Mouse (Mus musculus) limb, embryonic 15.5 days (tissue): ENCODE measurements around the gene Parp4. TPM values are rescaled to one million over a fixed set of nuclear protein-coding genes. Genes with fewer than 3 reads are reported as not detected.

Source experiments
- ATAC-seq: fragments of 200-750 bp; cut with Nextera tagmentation; 2 replicates; pipeline ENCODE4 v1.8.0; 2017; ENCODE audit warnings: low read depth, moderate TSS enrichment; ENCODE audit not compliant: insufficient number of reproducible peaks, low FRiP score, low TSS enrichment
- H3K27ac ChIP-seq: fragments of 300-500 bp; sonication (generic); 2 replicates; pipeline ENCODE4 v1.5.1; 2015; ENCODE audit warnings: moderate library complexity, mild to moderate bottlenecking, inconsistent platforms
- H3K27me3 ChIP-seq: fragments of 300-500 bp; sonication (generic); 2 replicates; pipeline ENCODE4 v1.6.1; 2015; ENCODE audit warnings: inconsistent platforms
- H3K36me3 ChIP-seq: fragments of 300-500 bp; sonication (generic); 2 replicates; pipeline ENCODE4 v1.6.1; 2015; ENCODE audit warnings: inconsistent platforms
- H3K4me1 ChIP-seq: fragments of 300-500 bp; sonication (generic); 2 replicates; pipeline ENCODE4 v1.6.1; 2015; ENCODE audit warnings: inconsistent platforms
- H3K4me2 ChIP-seq: fragments of 300-500 bp; sonication (generic); 2 replicates; pipeline ENCODE4 v1.6.1; 2015; ENCODE audit warnings: mild to moderate bottlenecking, inconsistent platforms
- H3K4me3 ChIP-seq: fragments of 300-500 bp; sonication (generic); 2 replicates; pipeline ENCODE4 v1.5.1; 2015; ENCODE audit warnings: mild to moderate bottlenecking, inconsistent platforms
- H3K9ac ChIP-seq: fragments of 300-500 bp; sonication (generic); 2 replicates; pipeline ENCODE4 v1.6.1; 2015; ENCODE audit warnings: inconsistent platforms
- H3K9me3 ChIP-seq: fragments of 300-500 bp; sonication (generic); 2 replicates; pipeline ENCODE4 v1.6.1; 2016; ENCODE audit warnings: inconsistent platforms
- WGBS: fragments of 180-500 bp; shearing (Covaris S2); methylation state at CpG from one replicate; pipeline ENCODE4 v1.1.7; 2015; 5-methylcytosine and 5-hydroxymethylcytosine counted together
- polyA plus RNA-seq: library from polyadenylated mRNA; unstranded; fragments of >200 nt; fragmentation: Nextera tagmentation; extraction: Ambion mirVana; gene quantifications from 2 replicates; pipeline ENCODE4 v1.2.1, GENCODE M21; 2015

The Parp4 gene
- polyA plus RNA-seq, 1 experiment from 2014 or later, result 3.6 TPM

- no peaks in the 10 kb centered on the region for H3K4me1 ChIP-seq
- H3K9ac ChIP-seq, result no peak overlapping the region
- H3K27ac ChIP-seq, result no peak overlapping the region
- H3K9me3 ChIP-seq, result no peaks in the 10 kb centered on the region
- no peak for ATAC-seq
- H3K4me2 ChIP-seq, result no peak overlapping the region
- H3K27me3 ChIP-seq, result no peaks in the 10 kb centered on the region
- 87% methylated on average over 1 of the region's 1 CpGs for WGBS
- H3K4me3 ChIP-seq, result no peak overlapping the region
- peaks cover 10% of the 10 kb centered on the region for H3K36me3 ChIP-seq
These were observed 42.1 kb downstream of the Parp4 start for GRCm38 (mm10) chr14:56617470-56617869.

DNA sequence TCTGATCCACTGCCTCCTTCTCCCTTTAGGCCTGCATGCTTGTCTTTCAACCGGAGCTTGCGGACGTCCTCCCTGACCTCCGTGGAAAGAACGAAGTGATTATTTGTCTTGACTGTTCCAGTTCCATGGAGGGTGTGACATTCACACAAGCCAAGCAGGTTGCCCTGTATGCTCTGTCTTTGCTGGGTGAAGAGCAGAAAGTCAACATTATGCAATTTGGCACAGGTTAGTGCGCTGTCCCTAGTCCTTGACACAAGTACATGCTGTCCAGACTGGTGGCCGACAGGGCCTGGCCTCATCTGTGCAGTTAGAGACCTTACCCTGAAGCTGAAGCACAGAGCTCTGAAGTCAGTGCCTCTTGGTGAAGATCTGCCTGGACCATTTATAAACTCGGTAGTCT, 45.0 kb downstream of the Parp4 start:
- H3K4me2 ChIP-seq, result no peak overlapping the region
- H3K27ac ChIP-seq, result no peak overlapping the region
- 91% methylated on average over 8 of the region's 8 CpGs for WGBS
- H3K4me1 ChIP-seq, result no peaks in the 10 kb centered on the region
- no peaks in the 10 kb centered on the region for H3K9me3 ChIP-seq
- no peaks in the 10 kb centered on the region for H3K27me3 ChIP-seq
- no peak overlapping the region for H3K4me3 ChIP-seq
- no peak overlapping the region for H3K9ac ChIP-seq
- no peak for ATAC-seq
- H3K36me3 ChIP-seq, result peaks cover 8% of the 10 kb centered on the region

DNA sequence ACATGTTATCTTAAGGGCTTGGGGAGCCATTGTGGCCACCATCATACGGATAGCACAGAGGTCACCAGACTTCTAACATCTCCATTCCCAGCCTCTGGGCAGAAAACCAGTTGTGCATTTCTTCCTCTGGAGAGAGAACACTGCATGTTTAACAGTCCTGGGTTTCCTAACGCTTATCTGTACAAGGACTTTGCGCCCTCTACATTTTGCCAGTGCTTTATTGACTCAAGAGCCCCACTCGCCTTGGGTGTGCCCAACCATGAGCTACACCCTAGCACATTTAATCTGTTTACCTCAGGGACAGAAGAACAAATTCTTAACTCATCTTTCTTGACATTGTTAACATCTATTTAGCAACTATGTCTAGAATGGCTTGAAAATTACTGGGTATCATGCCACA, 50.8 kb downstream of the Parp4 start:
- Histone ChIP-seq H3K27ac (no peak overlapping the region), H3K36me3 (no peaks in the 10 kb centered on the region), H3K4me2 (no peak overlapping the region), H3K4me3 (no peak overlapping the region), H3K27me3 (no peaks in the 10 kb centered on the region), H3K9ac (no peak overlapping the region), H3K4me1 (no peaks in the 10 kb centered on the region), H3K9me3 (no peaks in the 10 kb centered on the region)
- WGBS, result 85% methylated on average over 4 of the region's 4 CpGs
- ATAC-seq, result no peak

DNA sequence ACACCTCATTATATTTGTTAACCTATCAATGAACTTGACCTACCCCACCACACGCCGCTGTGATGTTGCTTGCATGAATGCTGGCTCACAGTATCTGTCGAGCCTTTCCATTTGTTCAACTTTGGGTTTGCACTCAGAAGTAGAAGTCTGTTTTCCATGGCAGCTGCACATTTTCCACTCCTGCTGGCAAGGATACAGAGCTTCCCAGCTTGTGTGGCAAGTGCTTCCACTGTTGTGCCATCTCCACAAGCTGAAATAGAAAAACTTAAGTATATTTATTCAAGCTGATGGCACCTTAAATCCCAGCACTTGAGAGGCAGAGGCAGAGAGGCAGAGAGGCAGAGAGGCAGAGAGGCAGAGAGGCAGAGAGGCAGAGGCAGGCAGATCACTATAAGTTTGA, 52.9 kb downstream of the Parp4 start:
- Histone ChIP-seq H3K36me3 (no peaks in the 10 kb centered on the region), H3K27me3 (no peaks in the 10 kb centered on the region), H3K4me1 (no peaks in the 10 kb centered on the region), H3K9ac (no peak overlapping the region), H3K4me2 (no peak overlapping the region), H3K4me3 (no peak overlapping the region), H3K9me3 (no peaks in the 10 kb centered on the region), H3K27ac (no peak overlapping the region)
- ATAC-seq, result no peak
- 90% methylated on average over 3 of the region's 3 CpGs for WGBS

- no peak overlapping the region for H3K4me3 ChIP-seq
- ATAC-seq, result no peak
- no peaks in the 10 kb centered on the region for H3K27me3 ChIP-seq
- H3K9me3 ChIP-seq, result no peaks in the 10 kb centered on the region
- no peaks in the 10 kb centered on the region for H3K4me1 ChIP-seq
- H3K36me3 ChIP-seq, result no peaks in the 10 kb centered on the region
- no peak overlapping the region for H3K4me2 ChIP-seq
- H3K27ac ChIP-seq, result no peak overlapping the region
- no peak overlapping the region for H3K9ac ChIP-seq
- WGBS, result 88% methylated on average over 2 of the region's 2 CpGs
These were observed 55.7 kb downstream of the Parp4 start for GRCm38 (mm10) chr14:56631109-56631508.

DNA sequence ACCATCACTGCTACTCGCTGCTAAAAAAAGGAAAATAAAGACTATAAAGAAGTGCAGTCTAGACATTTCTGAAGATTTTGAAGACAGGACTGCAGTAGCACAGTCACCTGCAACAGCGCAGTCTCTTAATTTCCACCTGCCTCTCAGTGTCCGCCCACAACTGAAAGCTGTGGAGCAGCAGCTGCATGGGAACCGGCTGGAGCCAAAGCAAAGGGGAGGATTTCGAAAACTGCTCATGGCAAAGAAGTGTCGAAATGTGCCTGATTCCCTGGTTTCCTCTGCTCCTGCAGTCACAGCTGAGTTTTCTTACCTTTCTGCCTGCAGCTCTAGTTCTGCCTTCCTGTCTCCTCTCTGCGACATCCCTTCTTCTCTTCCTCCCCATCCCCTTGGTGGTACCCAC, 71.8 kb downstream of the Parp4 start:
- no peak overlapping the region for H3K4me3 ChIP-seq
- no peaks in the 10 kb centered on the region for H3K4me1 ChIP-seq
- no peak for ATAC-seq
- H3K9me3 ChIP-seq, result no peaks in the 10 kb centered on the region
- WGBS, result 52% methylated on average over 7 of the region's 7 CpGs
- H3K36me3 ChIP-seq, result 0 out of 2 replicates have a peak, but pooled peaks cover 3% of the 10 kb centered on the region
- no peak overlapping the region for H3K9ac ChIP-seq
- H3K27me3 ChIP-seq, result no peaks in the 10 kb centered on the region
- H3K4me2 ChIP-seq, result no peak overlapping the region
- H3K27ac ChIP-seq, result no peak overlapping the region

DNA sequence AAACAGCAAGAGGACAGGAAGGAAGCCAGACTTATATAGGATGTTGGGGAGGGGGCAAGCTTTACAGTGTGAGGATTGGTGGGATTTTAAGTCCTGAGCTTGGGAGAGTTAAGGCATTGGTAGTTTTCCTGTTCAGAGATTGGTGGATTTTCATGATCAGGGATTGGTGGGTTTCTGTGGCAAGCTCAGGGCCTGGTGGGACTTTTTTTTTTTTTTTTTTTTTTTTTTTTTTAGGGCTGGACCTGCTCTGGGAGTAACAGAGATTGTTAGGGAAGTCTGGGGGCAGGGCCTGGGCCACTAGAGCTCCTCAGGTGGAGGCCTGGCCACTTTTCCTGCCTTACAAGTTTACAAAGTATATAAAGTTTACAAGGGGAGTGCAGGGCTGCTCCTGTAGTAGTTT, 74.0 kb downstream of the Parp4 start:
- H3K4me2 ChIP-seq, result no peak overlapping the region
- no peaks in the 10 kb centered on the region for H3K4me1 ChIP-seq
- ATAC-seq, result no peak

GRCm38 (mm10) chr14:56665651-56666050, 90.2 kb downstream of the Parp4 start:
- Histone ChIP-seq H3K27me3 (no peaks in the 10 kb centered on the region), H3K4me2 (no peak overlapping the region), H3K36me3 (no peaks in the 10 kb centered on the region), H3K4me3 (no peak overlapping the region), H3K9me3 (no peaks in the 10 kb centered on the region), H3K9ac (no peak overlapping the region), H3K27ac (no peak overlapping the region), H3K4me1 (peaks cover 17% of the 10 kb centered on the region)
- 51% methylated on average over 5 of the region's 5 CpGs for WGBS
- no peak for ATAC-seq

More for the DNA sequence above, 74.0 kb downstream of the Parp4 start:
- H3K36me3 ChIP-seq, result peaks cover 9% of the 10 kb centered on the region; the same call in 1 of the 2 replicates
- H3K9ac ChIP-seq, result no peak overlapping the region
- H3K27me3 ChIP-seq, result no peaks in the 10 kb centered on the region
- no peak overlapping the region for H3K27ac ChIP-seq
- peaks cover 3% of the 10 kb centered on the region; the same call in 1 of the 2 replicates for H3K9me3 ChIP-seq
- no peak overlapping the region for H3K4me3 ChIP-seq

DNA sequence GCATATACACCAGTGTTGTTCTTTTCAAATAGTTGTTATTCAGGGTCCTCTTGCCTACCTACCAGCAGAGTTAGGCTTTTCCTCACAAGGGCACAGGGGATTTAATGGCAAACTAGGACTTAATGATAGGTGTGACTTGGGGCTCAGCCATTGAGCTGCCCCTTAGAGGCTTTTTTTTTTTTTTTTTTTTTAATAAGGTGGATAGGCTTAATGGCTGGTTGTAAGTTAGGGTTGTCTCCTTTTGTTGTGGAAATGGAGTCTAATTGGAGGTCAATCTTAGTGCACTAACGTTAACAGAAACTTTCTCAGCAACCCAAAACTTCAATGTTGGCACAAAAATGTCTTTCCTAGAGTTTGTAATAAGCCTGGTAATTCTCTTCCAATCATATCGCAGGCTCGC, 91.5 kb downstream of the Parp4 start:
- no peak for ATAC-seq
- Histone ChIP-seq H3K4me1 (peaks cover 17% of the 10 kb centered on the region), H3K27me3 (no peaks in the 10 kb centered on the region), H3K9me3 (no peaks in the 10 kb centered on the region), H3K36me3 (no peaks in the 10 kb centered on the region), H3K4me2 (no peak overlapping the region), H3K4me3 (no peak overlapping the region), H3K27ac (no peak overlapping the region), H3K9ac (no peak overlapping the region)
- 69% methylated on average over 3 of the region's 3 CpGs for WGBS

DNA sequence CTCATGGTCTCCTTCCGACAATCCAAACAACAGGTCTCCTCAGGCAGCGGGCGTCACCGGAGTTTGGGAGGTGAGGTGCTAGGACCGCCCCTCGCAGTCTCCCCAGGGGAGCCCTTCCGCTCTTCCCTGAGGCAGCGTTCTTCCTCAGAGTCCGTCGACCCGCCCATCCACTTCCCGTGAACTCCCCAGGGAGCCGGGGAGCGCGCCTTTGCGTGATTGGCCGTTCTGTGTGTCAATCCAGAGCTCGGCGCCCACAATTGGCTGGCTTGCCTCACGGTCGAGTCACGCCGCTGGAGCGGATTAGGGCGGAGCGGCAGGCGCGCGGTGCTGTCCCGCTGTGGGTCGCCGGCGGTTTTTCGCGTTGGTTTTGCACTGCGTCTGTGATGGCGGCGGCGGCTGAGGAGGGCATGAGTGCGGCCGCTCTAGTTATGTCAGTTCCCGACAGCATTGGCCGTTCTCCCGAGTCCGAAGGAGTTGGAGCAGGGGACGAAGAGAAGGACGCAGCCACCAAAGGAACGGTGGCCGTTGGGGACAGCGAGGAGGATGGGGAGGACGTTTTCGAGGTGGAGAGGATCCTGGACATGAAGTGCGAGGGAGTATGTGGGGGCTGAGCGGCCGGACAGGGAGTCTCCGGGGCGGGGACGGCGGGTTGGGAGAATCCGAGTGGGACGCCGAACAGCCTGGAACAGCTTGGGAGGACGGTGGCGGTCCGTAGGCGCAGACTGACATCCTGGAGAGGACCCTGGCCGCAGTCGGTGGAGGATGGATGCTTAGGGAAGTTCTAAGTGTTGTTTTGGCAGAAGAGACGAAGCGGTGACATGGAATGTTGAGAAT, 92.8 kb downstream of the Parp4 start, which contains the start of gene Mphosph8:
TSS of gene Mphosph8 (plus strand) at position 280 of the 834 bp plus-strand sequence.
- H3K4me3 ChIP-seq, result peak within 1 kb of the TSS; percentile 83
- H3K4me2 ChIP-seq, result peak within 1 kb of the TSS; percentile 67
- peaks cover 17% of the 10 kb centered on the region for H3K4me1 ChIP-seq
- H3K27ac ChIP-seq, result peak within 1 kb of the TSS; percentile 92
- peaks cover 7% of the 10 kb centered on the region for H3K36me3 ChIP-seq
- no peaks in the 10 kb centered on the region for H3K9me3 ChIP-seq
- WGBS, result under 1% methylated on average over 70 of the region's 70 CpGs
- peak; percentile 99 for ATAC-seq
- no peaks in the 10 kb centered on the region for H3K27me3 ChIP-seq
- H3K9ac ChIP-seq, result peak within 1 kb of the TSS; percentile 65

- H3K4me2 ChIP-seq, result peak overlapping the region; percentile 67
- peaks cover 9% of the 10 kb centered on the region for H3K36me3 ChIP-seq
- H3K4me3 ChIP-seq, result peak overlapping the region; percentile 83
- peak overlapping the region; percentile 65 for H3K9ac ChIP-seq
- peaks cover 17% of the 10 kb centered on the region for H3K4me1 ChIP-seq
- H3K27me3 ChIP-seq, result no peaks in the 10 kb centered on the region
- WGBS, result 6% methylated on average over 13 of the region's 13 CpGs
- ATAC-seq, result no peak
- H3K9me3 ChIP-seq, result no peaks in the 10 kb centered on the region
- peak overlapping the region; percentile 92 for H3K27ac ChIP-seq
These were observed 93.7 kb downstream of the Parp4 start for GRCm38 (mm10) chr14:56669046-56669620.

DNA sequence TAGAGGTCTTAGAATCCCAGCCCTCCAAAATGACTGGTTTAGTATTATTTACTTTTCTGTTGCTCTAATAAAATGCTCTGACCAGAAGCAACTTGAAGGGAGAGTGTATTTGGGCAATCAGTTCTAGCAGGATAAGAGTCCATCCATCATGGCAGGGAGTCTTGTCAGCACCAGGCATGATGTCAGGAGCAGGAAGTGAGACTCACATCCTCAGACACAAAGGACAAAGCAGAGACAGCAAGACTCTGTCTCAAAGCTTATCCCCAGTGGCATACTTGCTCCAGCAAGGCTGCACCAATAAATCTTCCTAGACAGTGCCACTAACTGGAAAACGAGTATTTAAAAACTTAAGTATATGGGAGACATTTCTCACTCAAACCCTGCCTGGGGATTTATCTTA, 110.0 kb downstream of the Parp4 start:
- Histone ChIP-seq H3K27ac (no peak overlapping the region), H3K4me2 (no peak overlapping the region), H3K27me3 (no peaks in the 10 kb centered on the region), H3K9me3 (no peaks in the 10 kb centered on the region), H3K4me3 (no peak overlapping the region), H3K4me1 (no peaks in the 10 kb centered on the region), H3K36me3 (peaks cover 69% of the 10 kb centered on the region), H3K9ac (no peak overlapping the region)
- WGBS, result 29% methylated on average over 1 of the region's 1 CpGs
- ATAC-seq, result no peak
